Mouse (Mus musculus) C2C12 (cell line): Measurements from ENCODE around the gene Mcub.

Experiments
- CEBPB ChIP-seq: IDR thresholded peaks from one replicate; pipeline ENCODE4 v1.6.1; 2011; ENCODE audit warnings: low read depth, mild to moderate bottlenecking, control low read depth, moderate library complexity
- CTCF ChIP-seq: IDR thresholded peaks from one replicate; pipeline ENCODE4 v1.5.1; 2011; ENCODE audit not compliant: control insufficient read depth, insufficient read depth, insufficient read length
- MAX ChIP-seq: IDR thresholded peaks from one replicate; pipeline ENCODE4 v1.6.1; 2011; ENCODE audit warnings: mild to moderate bottlenecking, control low read depth
- USF1 ChIP-seq: IDR thresholded peaks from one replicate; pipeline ENCODE4 v1.6.1; 2011; ENCODE audit warnings: low read depth, mild to moderate bottlenecking, control low read depth, moderate library complexity

GRCm38 (mm10) chr3:129923581-129923980 lies 46.4 kb downstream of the Mcub start:
- TF ChIP-seq CTCF (no peak), CEBPB (no peak), MAX (no peak), USF1 (no peak)
